Mouse (Mus musculus) erythroblast, embryonic 14.5 days (primary cell): Measurements from ENCODE around the gene Gng2. TPM values are rescaled to one million over a fixed set of nuclear protein-coding genes. Genes with fewer than 3 reads are reported as not detected.
A peak's percentile ranks its signal among the peaks of the same experiment; 100 is the strongest.

Source experiments
- H3K27me3 ChIP-seq: 2 replicates; pipeline ENCODE4 v1.6.1; 2012; ENCODE audit warnings: inconsistent platforms; ENCODE audit not compliant: control insufficient read depth
- H3K36me3 ChIP-seq: 2 replicates; pipeline ENCODE4 v1.6.1; 2012; ENCODE audit warnings: mild to moderate bottlenecking, inconsistent platforms; ENCODE audit not compliant: control insufficient read depth
- H3K4me1 ChIP-seq: 2 replicates; pipeline ENCODE4 v1.6.1; 2012; ENCODE audit warnings: inconsistent platforms; ENCODE audit not compliant: control insufficient read depth
- H3K4me3 ChIP-seq: replicated peaks from 2 replicates; pipeline ENCODE3; 2012; ENCODE audit warnings: moderate library complexity, mild to moderate bottlenecking, inconsistent platforms
- H3K9me3 ChIP-seq: 2 replicates; pipeline ENCODE4 v1.6.1; 2012; ENCODE audit warnings: low read length, inconsistent platforms, mixed read lengths; ENCODE audit not compliant: control insufficient read depth
- GATA1 ChIP-seq: IDR thresholded peaks from 2 replicates; pipeline ENCODE4 v1.6.1; 2012; ENCODE audit warnings: low read length, inconsistent platforms, mixed read lengths
- TAL1 ChIP-seq: IDR thresholded peaks from 3 replicates; pipeline ENCODE4 v1.6.1; 2012; ENCODE audit warnings: low read length, inconsistent platforms, mixed read lengths
- polyA plus RNA-seq: library from polyadenylated mRNA; stranded (reverse); fragments of >175 nt; gene quantifications from 2 replicates; pipeline ENCODE4 v1.2.3, GENCODE M21; 2012

Gng2 gene
- not detected in 2 replicates for polyA plus RNA-seq

DNA sequence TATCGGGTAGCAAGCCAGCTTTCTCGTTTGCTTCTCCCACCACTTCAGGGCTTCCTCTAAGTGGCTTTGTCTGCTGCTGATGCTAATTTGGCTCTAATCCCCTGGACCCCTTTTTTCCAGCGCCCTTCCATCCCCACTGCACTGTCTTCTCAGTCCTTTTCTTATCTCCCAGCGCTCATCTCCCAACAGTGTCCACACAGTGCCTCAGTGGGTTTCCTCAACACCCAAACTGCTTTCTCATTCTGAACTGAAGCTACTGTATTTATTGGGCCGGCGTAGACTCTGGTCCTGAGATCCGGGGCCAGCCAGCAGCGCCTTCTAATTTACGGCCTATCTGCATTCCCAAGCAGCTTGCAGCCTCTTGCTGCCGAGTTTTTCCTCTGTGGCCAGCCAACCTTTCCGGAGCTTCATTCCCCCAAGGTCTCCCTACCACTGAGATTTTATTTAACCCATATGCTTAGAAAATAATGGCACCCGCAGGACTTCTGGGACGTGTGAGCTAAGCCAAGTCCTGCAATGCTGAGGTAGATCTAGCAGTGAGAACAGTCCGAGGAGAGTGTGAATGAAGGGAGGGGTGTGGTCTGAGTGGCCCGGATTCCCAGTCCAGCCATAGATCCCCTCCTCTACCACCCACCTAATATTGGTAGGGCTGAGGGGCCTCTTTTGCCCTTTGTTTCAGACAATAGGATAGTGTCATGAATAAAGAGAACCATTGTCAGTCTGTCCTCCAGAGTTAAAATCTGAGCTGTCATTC is at the start of gene Gng2:
Gene Gng2, minus strand, starts transcription at position 357 of the 754 bp plus-strand sequence.
- no peaks in the 10 kb centered on the region for H3K9me3 ChIP-seq
- H3K36me3 ChIP-seq = no peaks in the 10 kb centered on the region
- no peak for TF ChIP-seq TAL1
- TF ChIP-seq GATA1 = no peak
- H3K4me3 ChIP-seq = peak within 1 kb of the TSS; percentile 24
- peaks cover 13% of the 10 kb centered on the region for H3K4me1 ChIP-seq
- H3K27me3 ChIP-seq = peaks cover 39% of the 10 kb centered on the region

DNA sequence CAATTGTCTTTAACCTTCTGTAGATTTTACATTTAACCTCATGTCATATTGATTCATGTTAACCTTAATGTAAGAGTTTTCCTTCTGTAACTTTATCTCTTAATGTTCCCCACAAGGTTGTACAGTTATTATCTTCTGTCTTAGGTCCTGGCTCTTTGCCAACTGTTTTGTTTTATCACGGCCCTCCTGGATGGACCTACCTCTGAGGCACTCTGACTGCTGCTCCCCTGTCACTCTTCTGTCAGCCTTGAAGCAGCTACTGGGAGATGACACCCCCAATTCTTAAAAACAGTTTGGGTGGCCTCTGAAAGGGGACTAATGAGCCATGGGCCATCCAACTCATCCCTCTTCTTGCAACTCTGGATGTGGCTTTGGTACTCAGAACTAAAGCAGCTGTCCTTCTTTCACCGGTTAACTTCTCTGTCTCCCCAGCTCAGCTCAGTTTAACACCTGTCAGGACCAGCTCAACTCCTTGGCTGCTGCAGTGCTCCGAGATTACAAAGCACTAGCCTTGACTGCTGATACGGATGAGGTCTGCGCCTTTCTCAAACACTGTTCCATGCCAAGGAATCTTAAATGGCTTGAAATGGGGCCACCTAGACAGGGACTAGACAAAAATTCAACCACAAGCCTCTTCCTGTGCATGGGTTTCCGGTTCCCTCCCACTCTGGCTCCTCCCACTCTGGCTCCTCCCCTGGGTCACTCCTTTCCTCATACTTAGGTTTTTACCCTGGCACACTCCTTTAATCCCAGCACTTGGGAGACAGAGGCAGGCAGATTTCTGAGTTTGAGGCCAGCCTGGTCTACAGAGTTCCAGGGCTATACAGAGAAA is 47.7 kb upstream of the Gng2 start:
- Histone ChIP-seq H3K9me3 (no peaks in the 10 kb centered on the region), H3K4me3 (peak overlapping the region; percentile 36), H3K4me1 (peaks cover 8% of the 10 kb centered on the region), H3K36me3 (no peaks in the 10 kb centered on the region), H3K27me3 (no peaks in the 10 kb centered on the region)
- TF ChIP-seq GATA1 (no peak), TAL1 (no peak)

DNA sequence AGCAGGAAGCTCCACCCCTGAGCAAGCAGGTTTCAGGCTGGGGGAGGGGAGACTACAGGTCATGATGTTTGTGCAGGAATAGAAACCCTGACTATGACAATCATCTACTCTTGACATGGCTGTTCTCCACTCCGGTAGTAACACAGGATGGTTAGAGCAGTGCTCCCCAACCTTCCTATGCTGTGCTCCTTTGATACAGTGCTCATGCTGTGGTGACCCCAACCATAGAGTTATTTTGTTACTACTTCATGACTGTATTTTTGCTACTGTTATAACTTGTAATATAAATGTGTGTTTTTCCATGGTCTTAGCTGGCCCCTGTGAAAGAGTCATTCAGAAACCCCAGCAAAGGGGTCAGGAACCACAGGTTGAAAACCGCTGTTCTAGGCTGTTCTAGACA is 46.5 kb upstream of the Gng2 start:
- H3K4me3 ChIP-seq = no peak overlapping the region

DNA sequence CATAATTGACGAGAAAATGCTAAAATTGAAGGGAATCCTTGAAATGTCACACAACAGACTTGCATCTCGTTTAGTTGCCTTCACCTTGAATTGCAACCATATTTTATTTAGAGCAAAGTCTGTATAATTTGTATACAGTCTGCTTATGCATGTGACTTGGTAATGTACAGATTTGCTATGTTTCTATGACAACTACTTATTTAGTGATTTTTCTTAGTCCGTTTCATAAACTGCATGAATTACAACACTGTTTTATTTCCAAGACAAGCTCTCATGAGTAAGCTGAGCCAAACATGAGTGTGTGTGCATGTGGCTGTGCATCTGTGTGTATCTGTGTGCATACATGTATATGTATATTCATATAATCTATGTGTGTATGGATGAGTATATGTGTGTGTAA is 42.1 kb upstream of the Gng2 start:
- H3K36me3 ChIP-seq = no peaks in the 10 kb centered on the region
- no peak overlapping the region for H3K4me3 ChIP-seq
- no peaks in the 10 kb centered on the region for H3K9me3 ChIP-seq
- H3K4me1 ChIP-seq = peaks cover 2% of the 10 kb centered on the region; the same call in 1 of the 2 replicates
- no peaks in the 10 kb centered on the region for H3K27me3 ChIP-seq
- TF ChIP-seq GATA1 (no peak), TAL1 (no peak)

More for the DNA sequence above, 46.5 kb upstream of the Gng2 start:
- no peaks in the 10 kb centered on the region for H3K27me3 ChIP-seq
- H3K36me3 ChIP-seq = no peaks in the 10 kb centered on the region
- TF ChIP-seq GATA1 = no peak
- no peak for TF ChIP-seq TAL1
- H3K9me3 ChIP-seq = no peaks in the 10 kb centered on the region
- peaks cover 8% of the 10 kb centered on the region for H3K4me1 ChIP-seq

DNA sequence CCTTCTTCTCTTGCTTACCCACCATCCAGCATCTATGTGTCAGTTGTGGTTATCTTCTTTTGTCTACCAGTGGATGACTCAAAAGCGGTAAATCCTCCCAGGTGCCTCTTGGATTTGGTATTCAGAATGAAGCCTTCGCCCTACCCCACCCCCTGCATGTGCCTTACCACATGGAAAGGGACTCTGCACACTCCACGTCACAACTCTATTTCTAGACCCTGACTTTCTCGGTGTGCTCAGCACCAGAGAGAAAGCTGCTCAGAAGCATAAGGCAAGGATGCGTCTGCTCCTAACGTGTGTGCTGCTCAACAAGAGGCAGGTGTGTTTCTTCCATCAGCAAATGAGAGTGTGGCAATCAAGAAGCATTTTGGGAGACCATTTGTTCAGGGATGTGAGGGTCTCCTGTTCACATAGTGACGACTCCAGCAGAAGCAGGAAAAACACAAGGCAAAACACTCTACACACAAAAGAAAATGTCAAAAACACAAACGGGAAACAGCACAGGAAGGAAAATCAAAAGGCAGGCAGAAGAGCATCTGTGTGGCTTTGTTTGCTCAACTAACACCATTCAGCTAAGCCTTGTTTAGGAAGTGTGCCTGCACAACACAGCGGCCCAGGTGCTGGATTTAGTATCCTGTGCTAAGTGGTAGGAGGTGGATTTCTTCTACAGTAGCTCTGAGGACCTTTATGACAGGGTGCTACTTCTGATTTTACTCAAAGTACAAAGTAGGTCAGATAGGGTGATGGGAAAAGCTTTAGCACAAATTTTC is 35.3 kb upstream of the Gng2 start:
- Histone ChIP-seq H3K27me3 (no peaks in the 10 kb centered on the region), H3K4me3 (no peak overlapping the region), H3K9me3 (no peaks in the 10 kb centered on the region), H3K4me1 (no peaks in the 10 kb centered on the region), H3K36me3 (no peaks in the 10 kb centered on the region)
- no peak for TF ChIP-seq GATA1
- TF ChIP-seq TAL1 = no peak

DNA sequence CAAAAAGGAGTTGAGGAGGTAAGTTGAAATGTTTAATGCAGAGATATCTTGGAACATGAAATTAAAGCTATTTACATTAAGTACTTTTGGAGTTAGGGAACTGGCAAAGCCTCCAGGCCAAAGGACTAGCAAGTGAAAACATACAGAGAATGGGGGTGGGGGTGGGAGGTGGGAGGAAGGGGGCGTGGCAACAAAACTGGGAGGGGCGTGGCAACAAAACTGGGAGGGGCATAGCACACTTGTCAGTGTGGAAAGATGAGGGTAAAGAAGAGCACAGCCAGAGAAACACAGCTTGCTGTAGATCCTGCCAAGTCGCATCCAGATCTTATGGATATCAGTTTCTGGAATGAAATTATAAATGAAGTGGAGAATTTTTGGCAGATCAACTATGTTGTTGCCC is 30.0 kb upstream of the Gng2 start:
- no peaks in the 10 kb centered on the region for H3K4me1 ChIP-seq
- H3K27me3 ChIP-seq = no peaks in the 10 kb centered on the region
- no peaks in the 10 kb centered on the region for H3K36me3 ChIP-seq
- no peak overlapping the region for H3K4me3 ChIP-seq
- TF ChIP-seq GATA1 = no peak
- no peak for TF ChIP-seq TAL1
- H3K9me3 ChIP-seq = no peaks in the 10 kb centered on the region

DNA sequence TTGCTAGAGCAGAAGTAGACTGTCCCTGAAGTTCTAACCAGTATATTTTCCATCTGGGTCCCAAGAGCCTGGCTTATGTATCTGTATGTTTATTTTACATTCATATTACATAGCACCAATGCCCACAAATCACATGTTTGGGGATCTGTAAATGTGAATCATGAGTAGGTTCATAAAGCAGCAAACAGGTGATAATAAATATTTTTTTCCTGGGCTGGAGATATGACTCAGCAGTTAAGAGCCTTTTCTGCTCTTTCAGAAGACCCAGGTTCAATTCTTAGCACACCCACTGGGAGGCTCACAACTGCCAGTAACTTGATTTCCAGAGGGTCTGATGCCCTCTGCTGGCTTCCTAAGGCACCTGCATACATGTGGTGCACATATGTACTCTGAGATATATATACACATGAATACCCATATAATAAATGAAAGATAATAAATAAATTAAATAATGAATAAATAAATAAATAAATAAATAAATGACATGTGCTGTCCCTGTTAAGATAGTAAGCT is 27.4 kb upstream of the Gng2 start:
- no peak for TF ChIP-seq TAL1
- TF ChIP-seq GATA1 = no peak
- H3K27me3 ChIP-seq = no peaks in the 10 kb centered on the region; the same call in 1 of the 2 replicates
- H3K4me1 ChIP-seq = no peaks in the 10 kb centered on the region
- H3K9me3 ChIP-seq = peaks cover 6% of the 10 kb centered on the region
- no peaks in the 10 kb centered on the region for H3K36me3 ChIP-seq
- no peak overlapping the region for H3K4me3 ChIP-seq

DNA sequence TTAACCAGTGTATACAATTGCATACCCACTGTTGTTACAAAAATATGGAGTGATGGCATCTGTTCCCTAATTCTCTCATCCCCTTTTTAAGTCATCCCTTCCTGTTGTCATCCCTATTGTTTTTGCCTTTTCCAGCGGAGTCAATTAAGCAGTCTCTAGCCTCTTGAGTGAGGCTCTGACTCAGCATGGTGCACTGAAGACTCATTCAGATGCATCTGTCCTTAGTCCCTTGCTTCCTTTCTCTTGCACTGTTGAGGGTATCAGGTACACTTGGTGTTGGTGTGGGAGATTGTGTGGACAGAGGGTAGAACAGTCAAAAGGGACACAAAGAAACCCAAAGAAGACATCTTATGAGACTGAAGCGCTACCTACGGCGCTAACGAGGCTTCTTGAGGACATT is 19.4 kb upstream of the Gng2 start:
- Histone ChIP-seq H3K27me3 (no peaks in the 10 kb centered on the region; the same call in 1 of the 2 replicates), H3K4me3 (no peak overlapping the region), H3K4me1 (no peaks in the 10 kb centered on the region), H3K9me3 (peaks cover 6% of the 10 kb centered on the region), H3K36me3 (no peaks in the 10 kb centered on the region)
- TF ChIP-seq TAL1 (no peak), GATA1 (no peak)
